Comparison of ENCODE assay signal across 11 mouse cellular contexts in genomic region chr8:71667256-71667655, GRCm38 (mm10). TPM values are rescaled to one million over a fixed set of nuclear protein-coding genes. Genes with fewer than 3 reads are reported as not detected.
DNase-seq lines count a peak whose midpoint lies in the region; ATAC-seq and TF ChIP-seq lines count a peak whose summit lies in the region.
"Had no signal": no experiment of that assay in that cellular context is flagged by ENCODE, and none has a peak within 500 bp of the region (broad histone marks: within the 10 kb centered on the region; RNA-seq: fewer than 3 reads in every experiment).

No protein-coding gene starts in this region.

- no peak for TF ChIP-seq EP300 in stomach, postnatal 0 days (optimal IDR thresholded peaks at IDR 0.05)

- ATAC-seq in cerebellum, adult (ENCODE audit: insufficient number of reproducible peaks, low FRiP score, low TSS enrichment), result no peak
- no peak for ATAC-seq in stomach, embryonic 16.5 days (ENCODE audit: insufficient read depth, low FRiP score)
- no peak for ATAC-seq in stomach, postnatal 0 days (ENCODE audit: low FRiP score, low TSS enrichment)
- no peak for ATAC-seq in midbrain, embryonic 11.5 days (ENCODE audit: low FRiP score)

- no peak for TF ChIP-seq CTCF in stomach, postnatal 0 days (IDR thresholded peaks at IDR 0.05; ENCODE audit: low read depth)

- H3K9me3 ChIP-seq in stomach, embryonic 16.5 days (replicated peaks; ENCODE audit: control insufficient read depth, low read length), result no peaks in the 10 kb centered on the region
- no peaks in the 10 kb centered on the region for H3K9me3 ChIP-seq in stomach, postnatal 0 days (ENCODE audit: control insufficient read depth, low read length)
- H3K9me3 ChIP-seq in midbrain, embryonic 11.5 days (ENCODE audit: control insufficient read depth, low read length), result no peaks in the 10 kb centered on the region
- H3K9me3 ChIP-seq: lung, embryonic 15.5 days had no signal

- peaks cover 12% of the 10 kb centered on the region for H3K27me3 ChIP-seq in stomach, embryonic 16.5 days (ENCODE audit: control insufficient read depth, insufficient read depth, low read length)
- no peaks in the 10 kb centered on the region for H3K27me3 ChIP-seq in stomach, postnatal 0 days (ENCODE audit: control insufficient read depth, insufficient read depth, low read length)
- H3K27me3 ChIP-seq in midbrain, embryonic 11.5 days (ENCODE audit: control insufficient read depth, insufficient read depth, low read length), result peaks cover 6% of the 10 kb centered on the region; the same call in 1 of the 2 replicates

- WGBS in stomach, embryonic 16.5 days, result 56% methylated on average over 5 of the region's 5 CpGs
- WGBS in stomach, postnatal 0 days, result 60% methylated on average over 5 of the region's 5 CpGs
- 51% methylated on average over 5 of the region's 5 CpGs for WGBS in midbrain, embryonic 11.5 days

- H3K36me3 ChIP-seq in stomach, embryonic 16.5 days (ENCODE audit: control insufficient read depth, insufficient read depth, low read length), result no peaks in the 10 kb centered on the region
- H3K36me3 ChIP-seq in stomach, postnatal 0 days (ENCODE audit: control insufficient read depth, insufficient read depth, low read length), result no peaks in the 10 kb centered on the region
- H3K36me3 ChIP-seq in midbrain, embryonic 11.5 days (ENCODE audit: control insufficient read depth, insufficient read depth, low read length), result no peaks in the 10 kb centered on the region
- H3K36me3 ChIP-seq: lung, embryonic 15.5 days had no signal

- H3K27ac ChIP-seq in stomach, embryonic 16.5 days (ENCODE audit: low read length), result no peak overlapping the region
- H3K27ac ChIP-seq in stomach, postnatal 0 days (replicated peaks), result no peak overlapping the region
- H3K27ac ChIP-seq in midbrain, embryonic 11.5 days (ENCODE audit: low read depth, low read length), result no peak overlapping the region
- H3K27ac ChIP-seq: lung, embryonic 15.5 days had no signal

- no peak overlapping the region for H3K4me2 ChIP-seq in stomach, embryonic 16.5 days (ENCODE audit: low read depth, low read length)
- no peak overlapping the region for H3K4me2 ChIP-seq in stomach, postnatal 0 days (replicated peaks; ENCODE audit: low read depth)
- no peak overlapping the region for H3K4me2 ChIP-seq in midbrain, embryonic 11.5 days

- peak overlapping the region; percentile 35 for H3K9ac ChIP-seq in stomach, embryonic 16.5 days (ENCODE audit: low read length)
- H3K9ac ChIP-seq in stomach, postnatal 0 days (ENCODE audit: low read length), result no peak overlapping the region
- 0 out of 2 replicates have a peak overlapping the region, but pooled peaks have one; percentile 24 for H3K9ac ChIP-seq in midbrain, embryonic 11.5 days (ENCODE audit: low read length)
- H3K9ac ChIP-seq: lung, embryonic 15.5 days had no signal

- H3K4me1 ChIP-seq in stomach, embryonic 16.5 days (ENCODE audit: control insufficient read depth, insufficient read depth, low read length), result peaks cover 27% of the 10 kb centered on the region
- peaks cover 7% of the 10 kb centered on the region; the same call in 1 of the 2 replicates for H3K4me1 ChIP-seq in stomach, postnatal 0 days (replicated peaks; ENCODE audit: control insufficient read depth, insufficient read depth)
- H3K4me1 ChIP-seq in midbrain, embryonic 11.5 days (ENCODE audit: control insufficient read depth, insufficient read depth, low read length), result peaks cover 29% of the 10 kb centered on the region

- H3K4me3 ChIP-seq in stomach, embryonic 16.5 days (replicated peaks; ENCODE audit: low read length), result no peak overlapping the region
- no peak overlapping the region for H3K4me3 ChIP-seq in stomach, postnatal 0 days (ENCODE audit: low read depth, low read length)
- H3K4me3 ChIP-seq in midbrain, embryonic 11.5 days (ENCODE audit: low read depth, low read length), result no peak overlapping the region
- H3K4me3 ChIP-seq: lung, embryonic 15.5 days had no signal

- peak; percentile 25 to 37 for DNase-seq in cerebellum, postnatal 25 days
- DNase-seq in stomach, postnatal 0 days (ENCODE audit: low spot score), result no peak
- DNase-seq in midbrain, embryonic 11.5 days (ENCODE audit: low spot score, missing footprints), result peak; percentile 88
- no peak for DNase-seq in gastrocnemius, postnatal 25 days
- no peak for DNase-seq in thymus, postnatal 0 days (ENCODE audit: low spot score)
- no peak for DNase-seq in Muller cell, postnatal 12 days (ENCODE audit: inconsistent ontology term)
- DNase-seq: heart, postnatal 14 days; kidney, postnatal 14 days had no signal

RNA-seq across cellular contexts. Expression of gene Unc13a, which starts 4.3 kb away (rescaled TPM):
- polyA plus RNA-seq in stomach, embryonic 16.5 days (2015; fragmentation: Nextera tagmentation; extraction: Ambion mirVana), result 1.1 and 1.2 TPM in 2 replicates
- polyA plus RNA-seq in stomach, postnatal 0 days (2015; fragmentation: Nextera tagmentation; extraction: Ambion mirVana), result 0.46 and 0.52 TPM in 2 replicates
- polyA plus RNA-seq in midbrain, embryonic 11.5 days (2014; fragmentation: Nextera tagmentation; extraction: Ambion mirVana), result 5.4 and 6.5 TPM in 2 replicates
- under 1 TPM in 1 of 2 experiments, not detected in 1; 0.29 TPM for total RNA-seq in gastrocnemius, postnatal 25 days (2021)
- polyA plus RNA-seq in thymus, postnatal 0 days (2015; fragmentation: Nextera tagmentation; extraction: Ambion mirVana), result 0.58 and 0.68 TPM in 2 replicates

RNA-seq across cellular contexts. Expression of gene Jak3, which starts 8.8 kb away (rescaled TPM):
- 9.3 and 9.5 TPM in 2 replicates for polyA plus RNA-seq in stomach, embryonic 16.5 days (2015; fragmentation: Nextera tagmentation; extraction: Ambion mirVana)
- 4.6 and 5.4 TPM in 2 replicates for polyA plus RNA-seq in stomach, postnatal 0 days (2015; fragmentation: Nextera tagmentation; extraction: Ambion mirVana)
- polyA plus RNA-seq in midbrain, embryonic 11.5 days (2014; fragmentation: Nextera tagmentation; extraction: Ambion mirVana), result 1.3 and 1.7 TPM in 2 replicates
- total RNA-seq in gastrocnemius, postnatal 25 days (2021), result 1 to 10 TPM; 1.9 to 3.0 TPM
- polyA plus RNA-seq in thymus, postnatal 0 days (2015; fragmentation: Nextera tagmentation; extraction: Ambion mirVana), result 17.0 and 20.3 TPM in 2 replicates

RNA-seq across cellular contexts. Expression of gene Insl3, which starts 21.8 kb away (rescaled TPM):
- polyA plus RNA-seq in stomach, embryonic 16.5 days (2015; fragmentation: Nextera tagmentation; extraction: Ambion mirVana), result 1.1 and 1.7 TPM in 2 replicates
- polyA plus RNA-seq in stomach, postnatal 0 days (2015; fragmentation: Nextera tagmentation; extraction: Ambion mirVana), result 1.9 and 2.6 TPM in 2 replicates
- polyA plus RNA-seq in midbrain, embryonic 11.5 days (2014; fragmentation: Nextera tagmentation; extraction: Ambion mirVana), result 0.44 and 0.48 TPM in 2 replicates
- total RNA-seq in gastrocnemius, postnatal 25 days (2021), result 1 to 10 TPM in 1 of 2 experiments, under 1 TPM in 1; 0.49 to 2.7 TPM
- 3.7 and 6.7 TPM in 2 replicates for polyA plus RNA-seq in thymus, postnatal 0 days (2015; fragmentation: Nextera tagmentation; extraction: Ambion mirVana)

RNA-seq across cellular contexts. Expression of gene B3gnt3, which starts 34.3 kb away (rescaled TPM):
- polyA plus RNA-seq in stomach, embryonic 16.5 days (2015; fragmentation: Nextera tagmentation; extraction: Ambion mirVana), result 12.2 and 15.0 TPM in 2 replicates
- polyA plus RNA-seq in stomach, postnatal 0 days (2015; fragmentation: Nextera tagmentation; extraction: Ambion mirVana), result 35.9 and 36.9 TPM in 2 replicates
- 0.38 and 0.63 TPM in 2 replicates for polyA plus RNA-seq in midbrain, embryonic 11.5 days (2014; fragmentation: Nextera tagmentation; extraction: Ambion mirVana)
- 1 to 10 TPM; 1.5 to 3.8 TPM for total RNA-seq in gastrocnemius, postnatal 25 days (2021)
- polyA plus RNA-seq in thymus, postnatal 0 days (2015; fragmentation: Nextera tagmentation; extraction: Ambion mirVana), result 2.1 and 2.7 TPM in 2 replicates

RNA-seq across cellular contexts. Expression of gene Colgalt1, which starts 56.5 kb away (rescaled TPM):
- 60.1 and 69.2 TPM in 2 replicates for polyA plus RNA-seq in stomach, embryonic 16.5 days (2015; fragmentation: Nextera tagmentation; extraction: Ambion mirVana)
- 40.3 and 41.1 TPM in 2 replicates for polyA plus RNA-seq in stomach, postnatal 0 days (2015; fragmentation: Nextera tagmentation; extraction: Ambion mirVana)
- polyA plus RNA-seq in midbrain, embryonic 11.5 days (2014; fragmentation: Nextera tagmentation; extraction: Ambion mirVana), result 39.5 and 42.8 TPM in 2 replicates
- 10 to 100 TPM; 35.3 to 36.0 TPM for total RNA-seq in gastrocnemius, postnatal 25 days (2021)
- 37.9 and 38.9 TPM in 2 replicates for polyA plus RNA-seq in thymus, postnatal 0 days (2015; fragmentation: Nextera tagmentation; extraction: Ambion mirVana)

Comparison
In these comparisons a context has a peak if more than half of its experiments do, and no peak if none do; other contexts are left out.
1. DNase-seq: peak in cerebellum, postnatal 25 days (2 of 2) and midbrain, embryonic 11.5 days (single experiment); none in stomach, postnatal 0 days (single experiment), gastrocnemius, postnatal 25 days (single experiment), thymus, postnatal 0 days (single experiment) and Muller cell, postnatal 12 days (single experiment).